In the genomic region with DNA sequence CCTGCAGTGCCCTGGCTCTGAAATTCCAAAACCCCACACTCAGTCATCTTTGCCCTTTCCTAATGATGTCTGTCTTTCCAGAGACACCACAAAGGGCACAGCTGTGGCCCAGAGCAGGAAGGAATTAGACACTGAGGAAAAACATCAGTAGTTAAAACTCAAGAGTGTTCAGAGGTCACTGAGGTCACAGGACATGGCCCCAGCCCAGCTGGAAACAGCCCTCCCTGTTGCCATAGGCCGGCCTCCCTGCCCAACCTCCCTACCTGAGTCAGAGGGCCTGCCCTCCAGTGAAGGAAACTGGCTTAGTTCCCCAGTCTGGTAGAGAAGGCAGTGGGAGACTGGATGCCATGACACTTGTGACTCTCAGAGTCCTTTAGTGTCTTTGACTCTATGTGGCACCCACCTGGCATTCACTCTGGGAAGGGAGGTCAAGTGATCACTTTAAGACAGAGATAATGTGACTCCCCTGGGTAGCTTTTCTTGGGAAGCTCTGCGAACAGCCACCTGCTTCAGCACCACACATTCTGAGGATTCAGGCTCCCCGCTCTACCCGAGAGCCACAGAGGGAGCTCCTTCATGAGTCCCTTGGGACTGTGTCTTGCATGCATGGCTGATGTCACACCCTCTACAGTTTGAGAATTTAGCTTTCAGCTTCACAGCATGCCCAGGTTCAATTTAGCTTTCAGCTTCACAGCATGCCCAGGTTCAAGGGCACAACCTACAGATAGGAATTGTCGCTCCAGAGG, we compare ENCODE assay signal across 34 mouse cellular contexts. TPM values are rescaled to one million over a fixed set of nuclear protein-coding genes. Genes with fewer than 3 reads are reported as not detected.
DNase-seq lines count a peak whose midpoint lies in the region; ATAC-seq lines count a peak whose summit lies in the region.
"Had no signal": no experiment of that assay in that cellular context is flagged by ENCODE, and none has a peak within 500 bp of the region (broad histone marks: within the 10 kb centered on the region; RNA-seq: fewer than 3 reads in every experiment).

No protein-coding gene starts in this region.

- no peak for ATAC-seq in hindbrain, embryonic 16.5 days
- ATAC-seq: forebrain, embryonic 14.5 days; intestine, embryonic 15.5 days; lung, postnatal 0 days; midbrain, embryonic 13.5 days had no signal

- WGBS in heart, embryonic 10.5 days = 64% methylated on average over 5 of the region's 5 CpGs
- WGBS in hindbrain, embryonic 16.5 days = 54% methylated on average over 5 of the region's 5 CpGs

- H3K36me3 ChIP-seq in heart, embryonic 10.5 days = no peaks in the 10 kb centered on the region
- no peaks in the 10 kb centered on the region for H3K36me3 ChIP-seq in hindbrain, embryonic 16.5 days (ENCODE audit: control insufficient read depth, insufficient read depth, low read length)
- H3K36me3 ChIP-seq: G1E; heart, embryonic 13.5 days; hindbrain, embryonic 10.5 days; hindbrain, embryonic 15.5 days; intestine, embryonic 15.5 days; limb, embryonic 10.5 days; limb, embryonic 15.5 days; liver, embryonic 13.5 days; midbrain, embryonic 13.5 days had no signal

- peaks cover 33% of the 10 kb centered on the region for H3K4me1 ChIP-seq in heart, embryonic 10.5 days
- H3K4me1 ChIP-seq in hindbrain, embryonic 16.5 days (ENCODE audit: control insufficient read depth, insufficient read depth, low read depth, low read length) = peaks cover 20% of the 10 kb centered on the region

- H3K9me3 ChIP-seq in heart, embryonic 10.5 days = no peaks in the 10 kb centered on the region
- no peaks in the 10 kb centered on the region for H3K9me3 ChIP-seq in hindbrain, embryonic 16.5 days (ENCODE audit: control insufficient read depth, low read length)
- H3K9me3 ChIP-seq: G1E; heart, embryonic 13.5 days; hindbrain, embryonic 10.5 days; hindbrain, embryonic 15.5 days; intestine, embryonic 15.5 days; limb, embryonic 10.5 days; limb, embryonic 15.5 days; liver, embryonic 13.5 days; megakaryocyte, embryonic 14.5 days; midbrain, embryonic 13.5 days had no signal

- H3K4me3 ChIP-seq in heart, embryonic 10.5 days = no peak overlapping the region
- no peak overlapping the region for H3K4me3 ChIP-seq in hindbrain, embryonic 16.5 days (ENCODE audit: low read length)
- H3K4me3 ChIP-seq: heart, embryonic 13.5 days; hindbrain, embryonic 10.5 days; hindbrain, embryonic 15.5 days; intestine, embryonic 15.5 days; limb, embryonic 10.5 days; limb, embryonic 15.5 days; liver, embryonic 13.5 days; megakaryocyte, embryonic 14.5 days; midbrain, embryonic 13.5 days had no signal

- no peak overlapping the region for H3K9ac ChIP-seq in hindbrain, embryonic 16.5 days (ENCODE audit: low read depth, low read length)
- H3K9ac ChIP-seq: heart, embryonic 13.5 days; hindbrain, embryonic 15.5 days; intestine, embryonic 15.5 days; limb, embryonic 15.5 days; liver, embryonic 13.5 days; midbrain, embryonic 13.5 days had no signal

- DNase-seq in heart, embryonic 10.5 days (ENCODE audit: low spot score) = no peak
- DNase-seq in heart, adult 8-10 months (ENCODE audit: low spot score) = no peak
- peak; percentile 56 for DNase-seq in 3134 (ENCODE audit: extremely low read depth, insufficient read length, low spot score)
- peak; percentile 40 for DNase-seq in ES-CJ7 (ENCODE audit: low read depth, low spot score)
- DNase-seq in embryo, embryonic 10.5 days (ENCODE audit: low spot score) = peak; percentile 50
- no peak for DNase-seq in testis, postnatal 14 days (ENCODE audit: low spot score)
- no peak for DNase-seq in kidney, postnatal 4 days
- DNase-seq: adrenal gland, postnatal 14 days; cerebellum, adult 11 months; cerebellum, postnatal 14 days; gastrocnemius, postnatal 14 days; heart, postnatal 10 days; kidney, adult 2 months; kidney, postnatal 36 days; liver, embryonic 13.5 days; lung, adult 18-20 months; lung, postnatal 4 days; retina, postnatal 1 day; right cerebral cortex, postnatal 25 days had no signal

- no peak overlapping the region for H3K4me2 ChIP-seq in hindbrain, embryonic 16.5 days (ENCODE audit: low read length)
- H3K4me2 ChIP-seq: heart, embryonic 13.5 days; hindbrain, embryonic 15.5 days; intestine, embryonic 15.5 days; limb, embryonic 15.5 days; liver, embryonic 13.5 days; midbrain, embryonic 13.5 days had no signal

- 0 out of 2 replicates have a peak overlapping the region, but pooled peaks have one; percentile 60 for H3K27ac ChIP-seq in heart, embryonic 10.5 days
- H3K27ac ChIP-seq in hindbrain, embryonic 16.5 days (ENCODE audit: low read depth, low read length) = no peak overlapping the region
- H3K27ac ChIP-seq: heart, embryonic 13.5 days; hindbrain, embryonic 10.5 days; hindbrain, embryonic 15.5 days; intestine, embryonic 15.5 days; limb, embryonic 10.5 days; limb, embryonic 15.5 days; liver, embryonic 13.5 days; midbrain, embryonic 13.5 days had no signal

- H3K27me3 ChIP-seq in heart, embryonic 10.5 days (ENCODE audit: insufficient read depth, poor library complexity, severe bottlenecking) = peaks cover 3% of the 10 kb centered on the region; the same call in 1 of the 2 replicates
- H3K27me3 ChIP-seq in hindbrain, embryonic 16.5 days (replicated peaks; ENCODE audit: control insufficient read depth, insufficient read depth, low read length) = no peaks in the 10 kb centered on the region
- H3K27me3 ChIP-seq: hindbrain, embryonic 15.5 days; intestine, embryonic 15.5 days; limb, embryonic 15.5 days; liver, embryonic 13.5 days; midbrain, embryonic 13.5 days had no signal

RNA-seq across cellular contexts. Expression of a gene that starts 15.0 kb away (rescaled TPM):
- polyA plus RNA-seq in heart, embryonic 10.5 days (2016; fragmentation: Nextera tagmentation; extraction: Ambion mirVana) = 0.09 and 0.34 TPM in 2 replicates
- not detected for total RNA-seq in heart, adult 8-10 months (2022)
- polyA plus RNA-seq in hindbrain, embryonic 16.5 days (2015; fragmentation: Nextera tagmentation; extraction: Ambion mirVana) = 0.29 and 0.42 TPM in 2 replicates
- total RNA-seq: adrenal gland, postnatal 14 days; monocyte, adult 5-6 weeks had no signal
- polyA plus RNA-seq: embryonic facial prominence, embryonic 11.5 days; G1E; lung, postnatal 0 days had no signal

RNA-seq across cellular contexts. Expression of a gene that starts 40.1 kb away (rescaled TPM):
- 0.27 and 0.79 TPM in 2 replicates for polyA plus RNA-seq in heart, embryonic 10.5 days (2016; fragmentation: Nextera tagmentation; extraction: Ambion mirVana)
- total RNA-seq in heart, adult 8-10 months (2022) = 1 to 10 TPM; 4.2 to 7.8 (median 4.4) TPM
- 4.1 and 5.2 TPM in 2 replicates for polyA plus RNA-seq in hindbrain, embryonic 16.5 days (2015; fragmentation: Nextera tagmentation; extraction: Ambion mirVana)
- total RNA-seq: granulocyte monocyte progenitor cell, adult 5-6 weeks; monocyte, adult 5-6 weeks had no signal
- polyA plus RNA-seq: G1E had no signal

RNA-seq across cellular contexts. Expression of a gene that starts 54.7 kb away (rescaled TPM):
- polyA plus RNA-seq in heart, embryonic 10.5 days (2016; fragmentation: Nextera tagmentation; extraction: Ambion mirVana) = 95.3 and 109 TPM in 2 replicates
- 10 to 100 TPM; 61.6 to 83.0 (median 78.3) TPM for total RNA-seq in heart, adult 8-10 months (2022)
- 128 and 132 TPM in 2 replicates for polyA plus RNA-seq in hindbrain, embryonic 16.5 days (2015; fragmentation: Nextera tagmentation; extraction: Ambion mirVana)

RNA-seq across cellular contexts. Expression of a gene that starts 54.7 kb away (rescaled TPM):
- polyA plus RNA-seq in heart, embryonic 10.5 days (2016; fragmentation: Nextera tagmentation; extraction: Ambion mirVana) = 82.2 and 107 TPM in 2 replicates
- 10 to 100 TPM; 22.6 to 26.4 (median 24.9) TPM for total RNA-seq in heart, adult 8-10 months (2022)
- polyA plus RNA-seq in hindbrain, embryonic 16.5 days (2015; fragmentation: Nextera tagmentation; extraction: Ambion mirVana) = 91.7 and 95.0 TPM in 2 replicates

Comparison
In these comparisons a context has a peak if more than half of its experiments do, and no peak if none do; other contexts are left out.
1. DNase-seq: peak in 3134 (single experiment), ES-CJ7 (single experiment) and embryo, embryonic 10.5 days (single experiment); none in heart, embryonic 10.5 days (single experiment), heart, adult 8-10 months (single experiment), testis, postnatal 14 days (single experiment) and kidney, postnatal 4 days (0 of 2).